In genomic region chr6:85037677-85038076, GRCm38 (mm10) we compare ENCODE assay signal across 9 mouse cellular contexts. TPM values are rescaled to one million over a fixed set of nuclear protein-coding genes. Genes with fewer than 3 reads are reported as not detected.
DNase-seq lines count a peak whose midpoint lies in the region; ATAC-seq lines count a peak whose summit lies in the region.
"Had no signal": no experiment of that assay in that cellular context is flagged by ENCODE, and none has a peak within 500 bp of the region (broad histone marks: within the 10 kb centered on the region; RNA-seq: fewer than 3 reads in every experiment).

No protein-coding gene starts in this region.

- DNase-seq in urinary bladder, adult 18-20 months (ENCODE audit: low spot score in 2 of 2): peak; percentile 28 to 30
- DNase-seq in urinary bladder, postnatal 10 days (ENCODE audit: low spot score): no peak
- peak; percentile 22 for DNase-seq in brain, embryonic 18.5 days (ENCODE audit: low read depth, low spot score)
- DNase-seq in forebrain, embryonic 11.5 days (ENCODE audit: low spot score): peak; percentile 67
- peak; percentile 71 to 76 for DNase-seq in left cerebral cortex, postnatal 14 days (ENCODE audit: low spot score in 2 of 2)
- peak; percentile 39 to 54 for DNase-seq in natural killer cell, adult 2 months (ENCODE audit: low spot score in 2 of 2)
- peak; percentile 4 to 20 for DNase-seq in thymus, adult 18-20 months

- WGBS in forebrain, embryonic 11.5 days: 7% methylated on average over 6 of the region's 6 CpGs

- H3K9me3 ChIP-seq in forebrain, embryonic 11.5 days (ENCODE audit: control insufficient read depth, low read length): no peaks in the 10 kb centered on the region
- H3K9me3 ChIP-seq: heart, embryonic 13.5 days had no signal

- ATAC-seq in forebrain, embryonic 11.5 days (replicated peaks; ENCODE audit: low FRiP score): no peak
- peak; percentile 82 to 86 for ATAC-seq in hematopoietic stem cell, adult 5-6 weeks (replicated peaks in 1 of 2; ENCODE audit: insufficient read depth in 1 of 2, low FRiP score in 2 of 2, low TSS enrichment in 1 of 2, low read depth in 1 of 2, poor library complexity in 2 of 2, severe bottlenecking in 2 of 2)

- no peaks in the 10 kb centered on the region for H3K27me3 ChIP-seq in forebrain, embryonic 11.5 days (ENCODE audit: control insufficient read depth, insufficient read depth, low read length)
- H3K27me3 ChIP-seq: heart, embryonic 13.5 days had no signal

- H3K9ac ChIP-seq in forebrain, embryonic 11.5 days (ENCODE audit: low read length): no peak overlapping the region
- H3K9ac ChIP-seq: heart, embryonic 13.5 days had no signal

- H3K4me3 ChIP-seq in forebrain, embryonic 11.5 days (ENCODE audit: low read depth, low read length): no peak overlapping the region
- H3K4me3 ChIP-seq: heart, embryonic 13.5 days had no signal

- no peaks in the 10 kb centered on the region for H3K4me1 ChIP-seq in forebrain, embryonic 11.5 days (replicated peaks; ENCODE audit: control insufficient read depth, insufficient read depth, low read length)
- H3K4me1 ChIP-seq: heart, embryonic 13.5 days had no signal

- H3K4me2 ChIP-seq in forebrain, embryonic 11.5 days (ENCODE audit: low read depth, low read length, severe bottlenecking): no peak overlapping the region
- H3K4me2 ChIP-seq: heart, embryonic 13.5 days had no signal

- no peak overlapping the region for H3K27ac ChIP-seq in forebrain, embryonic 11.5 days (ENCODE audit: low read depth, low read length)
- H3K27ac ChIP-seq: heart, embryonic 13.5 days had no signal

- no peaks in the 10 kb centered on the region for H3K36me3 ChIP-seq in forebrain, embryonic 11.5 days (ENCODE audit: control insufficient read depth, insufficient read depth, low read length)
- H3K36me3 ChIP-seq: heart, embryonic 13.5 days had no signal

- intact Hi-C loops in left cerebral cortex, postnatal 14 days (cut with DNase I): loop anchor here (2.0 to 5.0 kb wide), 2 partner anchors 80 to 95 kb away; no protein-coding TSS in a partner anchor

RNA-seq across cellular contexts. Expression of gene Exoc6b, which starts 31.6 kb away (rescaled TPM):
- polyA plus RNA-seq in forebrain, embryonic 11.5 days (2014; fragmentation: Nextera tagmentation; extraction: Ambion mirVana): 34.4 and 34.8 TPM in 2 replicates
- 17.5 and 22.5 TPM in 2 replicates for total RNA-seq in hematopoietic stem cell, adult 5-6 weeks (2017)
- total RNA-seq in left cerebral cortex, postnatal 14 days (2021): 10 to 100 TPM; 66.5 to 67.3 TPM
